Mouse (Mus musculus) kidney, postnatal 0 days (tissue): ENCODE results near the gene Camk2n2. TPM values are rescaled to one million over a fixed set of nuclear protein-coding genes. Genes with fewer than 3 reads are reported as not detected.

Experiments used
- ATAC-seq: fragments of 200-750 bp; cut with Nextera tagmentation; replicated peaks from 2 replicates; pipeline ENCODE4 v1.8.0; 2017; ENCODE audit warnings: low read depth, moderate number of reproducible peaks, moderate TSS enrichment, moderate library complexity; ENCODE audit not compliant: low FRiP score
- DNase-seq: peaks from one replicate; pipeline ENCODE4 v3.0.0-alpha.2; 2016; ENCODE audit warnings: low spot score
- H3K27ac ChIP-seq: fragments of 300-500 bp; sonication (generic); 2 replicates; pipeline ENCODE4 v1.5.1; 2014; ENCODE audit warnings: mild to moderate bottlenecking
- H3K27me3 ChIP-seq: fragments of 300-500 bp; sonication (generic); 2 replicates; pipeline ENCODE4 v1.6.1; 2014; ENCODE audit warnings: low read length, mixed read lengths; ENCODE audit not compliant: insufficient read depth
- H3K36me3 ChIP-seq: fragments of 300-500 bp; sonication (generic); 2 replicates; pipeline ENCODE4 v1.6.1; 2014; ENCODE audit warnings: low read length, mixed read lengths; ENCODE audit not compliant: insufficient read depth
- H3K4me1 ChIP-seq: fragments of 300-500 bp; sonication (generic); replicated peaks from 2 replicates; pipeline ENCODE4 v1.6.1; 2014; ENCODE audit warnings: antibody characterized with exemption, low read length, mixed read lengths; ENCODE audit not compliant: insufficient read depth
- H3K4me2 ChIP-seq: fragments of 300-500 bp; sonication (generic); 2 replicates; pipeline ENCODE4 v1.6.1; 2014; ENCODE audit warnings: mild to moderate bottlenecking, low read length, moderate library complexity, mixed read lengths
- H3K4me3 ChIP-seq: fragments of 300-500 bp; sonication (generic); replicated peaks from 2 replicates; pipeline ENCODE4 v1.5.1; 2014; ENCODE audit warnings: low read depth, low read length
- H3K9ac ChIP-seq: fragments of 300-500 bp; sonication (generic); 2 replicates; pipeline ENCODE4 v1.6.1; 2014; ENCODE audit warnings: low read depth, low read length
- H3K9me3 ChIP-seq: fragments of 300-500 bp; sonication (generic); replicated peaks from 2 replicates; pipeline ENCODE4 v1.6.1; 2016; ENCODE audit warnings: low read length, inconsistent platforms, mixed read lengths
- CTCF ChIP-seq: IDR thresholded peaks from 2 replicates; pipeline ENCODE4 v1.5.1; 2016; ENCODE audit warnings: antibody characterized with exemption, low read depth, mild to moderate bottlenecking, moderate library complexity
- WGBS: fragments of 180-500 bp; shearing (Covaris S2); extraction: QIAGEN DNeasy Blood & Tissue Kit; methylation state at CpG from one replicate; pipeline ENCODE4 v1.1.7; 2014; 5-methylcytosine and 5-hydroxymethylcytosine counted together
- microRNA counts: library from miRNA; unstranded; fragments of <30 nt; microRNA quantifications from one replicate; lab custom pipeline; 2015
- microRNA-seq: library from miRNA; unstranded; fragments of <30 nt; microRNA quantifications from one replicate; pipeline ENCODE4, GENCODE M21; 2016
- polyA plus RNA-seq: library from polyadenylated mRNA; unstranded; fragments of >200 nt; fragmentation: Nextera tagmentation; extraction: Ambion mirVana; gene quantifications from 2 replicates; pipeline ENCODE4 v1.2.1, GENCODE M21; 2015

Gene Camk2n2
- polyA plus RNA-seq, 1 experiment from 2014 or later = 0.72 TPM

DNA sequence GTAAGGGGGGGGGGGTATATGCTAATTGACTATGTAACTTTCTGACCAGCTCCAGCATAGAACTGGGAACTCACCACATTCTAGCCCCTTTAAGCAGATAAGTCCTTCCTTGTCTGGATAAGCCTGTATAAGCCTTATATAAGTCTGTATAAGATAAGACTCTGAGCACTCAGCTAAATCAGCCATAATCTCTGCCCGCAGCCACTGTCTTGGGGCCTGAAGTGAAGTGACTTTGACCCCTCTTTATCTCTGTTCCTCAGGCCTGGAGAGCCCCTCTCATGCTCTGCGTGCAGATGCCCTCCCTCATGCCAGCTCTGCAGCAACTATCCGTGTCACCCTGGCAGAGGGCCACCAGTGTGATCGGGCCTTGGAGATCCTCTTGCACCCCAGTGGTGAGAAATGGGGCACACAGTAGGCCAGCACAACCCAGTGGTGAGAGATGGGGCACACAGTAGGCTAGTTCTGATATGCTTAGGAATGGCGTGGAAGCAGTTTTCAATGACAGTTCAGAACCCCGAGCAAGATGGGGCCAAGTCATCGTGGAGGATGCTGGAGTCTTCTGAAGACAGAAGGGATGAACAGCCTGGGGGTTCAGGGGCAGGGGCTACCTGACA is 25.9 kb downstream of the Camk2n2 start:
- no peak for ATAC-seq
- TF ChIP-seq CTCF = no peak
- peaks cover 26% of the 10 kb centered on the region for H3K27me3 ChIP-seq

DNA sequence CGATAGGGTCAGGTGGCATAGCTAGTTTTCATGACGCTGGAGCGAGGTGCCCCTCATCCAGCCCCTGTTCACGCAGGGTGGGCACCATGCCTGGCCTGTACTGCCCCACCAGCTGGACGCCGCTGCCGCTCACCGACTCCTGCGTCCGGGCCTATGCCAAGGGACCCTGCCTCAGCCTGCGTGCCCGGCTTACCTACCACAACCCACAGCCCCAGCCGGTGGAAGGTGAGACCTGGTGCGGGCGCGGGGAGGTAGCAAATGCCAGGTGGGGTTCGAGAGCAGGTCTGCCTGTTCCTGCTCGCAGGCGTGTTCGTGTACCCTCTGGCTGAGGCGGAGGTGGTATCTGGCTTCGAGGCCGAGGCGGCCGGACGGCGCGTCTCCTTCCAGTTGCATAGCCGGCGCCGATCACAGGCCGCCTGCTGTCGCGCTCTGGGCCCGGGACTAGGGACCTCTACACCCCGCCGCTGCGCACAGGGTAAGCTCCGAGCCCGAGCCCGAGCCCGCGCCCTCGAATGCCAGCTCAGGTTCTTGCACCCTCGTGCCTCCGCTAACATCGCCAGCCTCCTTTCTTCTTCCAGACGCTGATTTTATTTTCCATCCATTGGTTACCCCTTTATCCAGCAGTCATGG is 29.9 kb downstream of the Camk2n2 start:
- peak overlapping the region; percentile 91 for H3K4me2 ChIP-seq
- WGBS = 5% methylated on average over 48 of the region's 48 CpGs
- DNase-seq = no peak

More for the DNA sequence above, 25.9 kb downstream of the Camk2n2 start:
- Histone ChIP-seq H3K4me2 (no peak overlapping the region), H3K27ac (no peak overlapping the region), H3K9ac (no peak overlapping the region), H3K36me3 (no peaks in the 10 kb centered on the region), H3K4me1 (peaks cover 8% of the 10 kb centered on the region), H3K4me3 (no peak overlapping the region), H3K9me3 (no peaks in the 10 kb centered on the region)
- 83% methylated on average over 7 of the region's 7 CpGs for WGBS
- DNase-seq = no peak

DNA sequence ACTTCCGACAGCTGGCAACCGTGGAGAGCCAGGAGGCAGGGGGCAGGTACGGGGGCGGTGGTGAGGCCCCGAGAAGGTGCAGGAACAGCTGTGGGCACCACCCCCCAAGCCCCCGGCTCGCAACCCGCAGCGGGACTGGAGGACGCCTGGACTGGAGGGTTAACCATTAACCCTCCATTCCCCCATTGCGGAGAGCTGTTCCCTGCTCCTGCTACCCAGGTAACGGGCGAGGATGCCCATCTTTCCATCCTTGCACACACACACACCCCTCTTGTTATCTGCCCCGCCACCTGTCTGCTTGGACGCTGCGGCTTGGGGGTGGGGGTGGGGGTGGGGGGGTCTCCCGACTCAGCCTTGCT is 30.4 kb downstream of the Camk2n2 start:
- no peak for DNase-seq
- no peaks in the 10 kb centered on the region for H3K36me3 ChIP-seq
- peak overlapping the region; percentile 91 for H3K4me2 ChIP-seq
- no peaks in the 10 kb centered on the region for H3K9me3 ChIP-seq
- no peak for TF ChIP-seq CTCF
- H3K4me1 ChIP-seq = peaks cover 17% of the 10 kb centered on the region
- peak overlapping the region; percentile 48 for H3K4me3 ChIP-seq
- H3K9ac ChIP-seq = no peak overlapping the region
- ATAC-seq = peak; percentile 31; the same call in 1 of the 2 replicates
- H3K27me3 ChIP-seq = peaks cover 34% of the 10 kb centered on the region
- 2% methylated on average over 15 of the region's 17 CpGs for WGBS
- no peak overlapping the region for H3K27ac ChIP-seq

More for the DNA sequence above, 29.9 kb downstream of the Camk2n2 start:
- H3K9ac ChIP-seq = no peak overlapping the region
- H3K9me3 ChIP-seq = no peaks in the 10 kb centered on the region
- no peak for TF ChIP-seq CTCF
- peaks cover 34% of the 10 kb centered on the region for H3K27me3 ChIP-seq
- peaks cover 17% of the 10 kb centered on the region for H3K4me1 ChIP-seq
- no peaks in the 10 kb centered on the region for H3K36me3 ChIP-seq
- peak overlapping the region; percentile 48; the same call in 1 of the 2 replicates for H3K4me3 ChIP-seq
- no peak for ATAC-seq
- H3K27ac ChIP-seq = no peak overlapping the region

DNA sequence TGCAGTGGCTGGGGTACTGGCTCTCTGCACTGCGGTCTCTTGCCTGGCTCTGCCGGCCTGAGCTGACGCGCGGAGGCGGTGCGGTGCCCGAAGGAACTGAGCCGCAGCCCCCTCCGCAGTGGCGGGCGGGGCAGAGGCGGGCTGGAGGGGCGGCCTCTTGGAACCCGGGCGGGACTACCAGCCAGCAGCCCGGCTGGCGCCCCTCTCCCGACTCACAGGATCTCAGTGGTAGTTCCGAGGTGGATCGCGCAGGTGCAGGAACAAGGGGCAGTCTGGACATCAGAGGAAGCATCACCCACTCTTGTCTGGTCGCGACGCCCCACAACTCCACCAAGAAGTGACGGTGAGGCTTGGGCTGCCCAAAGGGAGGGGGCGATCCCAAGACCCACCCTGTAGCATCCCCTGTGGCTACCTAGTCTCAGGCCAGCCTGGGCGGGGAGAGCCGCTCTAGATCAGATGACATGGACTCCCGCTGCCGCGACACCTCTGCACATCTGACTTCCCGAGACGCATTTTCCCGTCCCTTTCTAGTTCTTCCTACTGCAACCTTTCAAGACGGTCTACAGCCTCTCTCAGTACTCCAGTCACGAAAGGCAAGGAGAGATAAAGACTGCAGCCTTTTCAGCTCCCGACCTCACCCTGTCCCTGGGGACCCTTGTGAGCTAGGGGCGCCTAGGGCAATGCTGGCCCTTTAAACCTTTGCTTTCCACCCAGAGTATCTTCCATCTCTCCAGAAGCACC is 31.0 kb downstream of the Camk2n2 start:
- WGBS = 0% methylated on average over 35 of the region's 39 CpGs
- Histone ChIP-seq H3K4me3 (peak overlapping the region; percentile 48), H3K36me3 (no peaks in the 10 kb centered on the region), H3K27me3 (peaks cover 34% of the 10 kb centered on the region), H3K9me3 (no peaks in the 10 kb centered on the region), H3K9ac (peak overlapping the region; percentile 37; the same call in 1 of the 2 replicates), H3K4me1 (peaks cover 17% of the 10 kb centered on the region), H3K4me2 (peak overlapping the region; percentile 91), H3K27ac (no peak overlapping the region)
- TF ChIP-seq CTCF = no peak
- ATAC-seq = peak; percentile 62
- DNase-seq = peak; percentile 38

DNA sequence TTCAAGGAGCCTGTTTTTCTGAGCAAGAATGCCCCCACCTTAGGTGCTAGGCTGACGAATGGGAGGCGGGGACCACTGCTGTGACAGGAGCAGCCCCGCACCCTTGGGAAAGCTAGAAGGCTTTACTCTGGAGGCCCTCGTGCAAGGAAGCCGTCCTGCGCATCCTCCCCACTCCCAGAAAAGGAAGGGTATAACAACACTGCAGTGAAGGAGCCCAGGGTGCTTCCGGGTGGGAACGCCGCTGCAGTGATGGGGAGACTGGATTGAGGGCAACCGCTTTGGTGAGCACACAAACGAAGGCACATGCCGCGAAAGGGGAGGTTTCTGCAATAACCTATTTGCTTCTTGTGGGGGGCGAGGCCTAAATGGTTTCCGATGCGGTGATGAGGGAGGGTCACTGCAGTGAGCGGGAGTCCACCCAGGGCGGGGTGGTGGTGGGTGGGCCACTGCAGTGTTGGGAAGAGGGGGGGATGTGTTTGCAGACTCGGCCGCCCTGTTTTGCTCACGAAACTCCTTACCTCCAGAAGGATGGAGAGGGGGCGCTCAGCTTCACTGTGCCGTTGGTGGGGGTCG is 31.6 kb downstream of the Camk2n2 start, which contains the start of gene Vwa5b2:
Gene Vwa5b2, plus strand, starts transcription at position 106 of the 573 bp plus-strand sequence.
- H3K4me2 ChIP-seq = peak within 1 kb of the TSS; percentile 91
- peaks cover 34% of the 10 kb centered on the region for H3K27me3 ChIP-seq
- 0% methylated on average over 22 of the region's 24 CpGs for WGBS
- peaks cover 17% of the 10 kb centered on the region for H3K4me1 ChIP-seq
- TF ChIP-seq CTCF = no peak
- H3K9ac ChIP-seq = peak within 1 kb of the TSS; percentile 37; the same call in 1 of the 2 replicates
- ATAC-seq = peak; percentile 75
- H3K4me3 ChIP-seq = peak within 1 kb of the TSS; percentile 48
- no peaks in the 10 kb centered on the region for H3K9me3 ChIP-seq
- no peak within 1 kb of the TSS for H3K27ac ChIP-seq
- DNase-seq = peak; percentile 8
- no peaks in the 10 kb centered on the region for H3K36me3 ChIP-seq

MicroRNAs within 50 kb of the gene (microRNA counts, 519-probe panel; counts per million panel counts)
- microRNA mmu-miR-1224 (lab: Ali Mortazavi, UCI) = 4,772 counts per million, percentile 80 among the panel's probes with 10 or more counts

Small RNA genes lying within 50 kb of the gene (microRNA-seq; reads per million reads assigned to microRNA genes)
- gene Mir1224 = not detected

Other genes starting within 250 kb of the Camk2n2 start
- gene Abcc5, start 194.9 kb downstream of the Camk2n2 start, polyA plus RNA-seq = 35.7 and 38.6 TPM in 2 replicates
- 76.0 and 85.1 TPM in 2 replicates for gene Eif2b5, start 122.5 kb downstream of the Camk2n2 start, polyA plus RNA-seq
- gene Dvl3, start 104.3 kb downstream of the Camk2n2 start, polyA plus RNA-seq = 15.7 and 16.5 TPM in 2 replicates
- 605 and 673 TPM in 2 replicates for gene Ap2m1, start 85.8 kb downstream of the Camk2n2 start, polyA plus RNA-seq
- 51.6 and 53.6 TPM in 2 replicates for gene Abcf3, start 72.7 kb downstream of the Camk2n2 start, polyA plus RNA-seq
- 0.38 and 0.43 TPM in 2 replicates for gene Vwa5b2, start 31.8 kb downstream of the Camk2n2 start, polyA plus RNA-seq
- gene Eef1akmt4, start 9.7 kb downstream of the Camk2n2 start, polyA plus RNA-seq = 27.8 and 28.6 TPM in 2 replicates
- gene Gm49333, start 9.7 kb downstream of the Camk2n2 start, polyA plus RNA-seq = 0.34 TPM in 1 of 2 replicates, not detected in the other
- gene Alg3, start 9.6 kb downstream of the Camk2n2 start, polyA plus RNA-seq = 35.9 and 36.5 TPM in 2 replicates
- gene Ece2, start 8.5 kb upstream of the Camk2n2 start, polyA plus RNA-seq = 1.2 and 1.6 TPM in 2 replicates
- gene Psmd2, start 30.4 kb upstream of the Camk2n2 start, polyA plus RNA-seq = 212 and 246 TPM in 2 replicates
- gene Eif4g1, start 47.0 kb upstream of the Camk2n2 start, polyA plus RNA-seq = 115 and 119 TPM in 2 replicates
- gene Fam131a, start 72.0 kb upstream of the Camk2n2 start, polyA plus RNA-seq = 6.4 and 6.9 TPM in 2 replicates
- 98.6 and 105 TPM in 2 replicates for gene Polr2h, start 96.4 kb upstream of the Camk2n2 start, polyA plus RNA-seq
- gene Clcn2, start 96.5 kb upstream of the Camk2n2 start, polyA plus RNA-seq = 10.2 and 10.7 TPM in 2 replicates
- gene Chrd, start 111.8 kb upstream of the Camk2n2 start, polyA plus RNA-seq = 2.7 and 2.9 TPM in 2 replicates
- 0.62 and 0.83 TPM in 2 replicates for gene Thpo, start 113.2 kb upstream of the Camk2n2 start, polyA plus RNA-seq